9 mouse cellular contexts compared by ENCODE assay signal in the genomic region with DNA sequence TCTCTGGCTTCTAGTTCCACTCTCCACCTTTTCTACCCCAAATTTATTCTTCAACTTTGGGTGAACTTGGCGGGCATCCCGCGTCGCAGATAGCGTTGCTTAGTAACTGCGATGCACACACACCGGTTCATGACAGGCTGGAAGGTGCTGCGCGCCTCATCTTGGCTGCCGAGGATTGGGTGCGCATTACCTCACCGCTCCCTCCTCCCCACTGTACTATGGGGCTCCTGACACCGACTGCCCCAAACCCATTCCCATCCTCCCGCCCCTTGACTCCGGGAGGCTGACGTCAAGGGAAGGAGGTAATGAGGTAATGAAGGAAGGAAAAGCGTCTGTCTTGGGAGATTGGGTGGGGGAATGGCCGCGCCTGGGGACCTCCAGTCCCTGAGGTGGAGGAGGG. TPM values are rescaled to one million over a fixed set of nuclear protein-coding genes. Genes with fewer than 3 reads are reported as not detected.
DNase-seq lines count a peak whose midpoint lies in the region; ATAC-seq lines count a peak whose summit lies in the region.
"Had no signal": no experiment of that assay in that cellular context is flagged by ENCODE, and none has a peak within 500 bp of the region (broad histone marks: within the 10 kb centered on the region; RNA-seq: fewer than 3 reads in every experiment).

No protein-coding gene starts in this region.

- no peaks in the 10 kb centered on the region for H3K9me3 ChIP-seq in limb, embryonic 11.5 days (ENCODE audit: control insufficient read depth, low read length)

- no peak overlapping the region for H3K9ac ChIP-seq in limb, embryonic 11.5 days (ENCODE audit: low read length)

- H3K4me3 ChIP-seq in limb, embryonic 11.5 days (ENCODE audit: low read depth, low read length): no peak overlapping the region

- H3K4me1 ChIP-seq in limb, embryonic 11.5 days (ENCODE audit: control insufficient read depth, insufficient read depth, low read length): peaks cover 4% of the 10 kb centered on the region; the same call in 1 of the 2 replicates

- no peak overlapping the region for H3K4me2 ChIP-seq in limb, embryonic 11.5 days (ENCODE audit: low read depth, severe bottlenecking)

- H3K36me3 ChIP-seq in limb, embryonic 11.5 days (ENCODE audit: control insufficient read depth, insufficient read depth, low read length): no peaks in the 10 kb centered on the region

- H3K27me3 ChIP-seq in limb, embryonic 11.5 days (ENCODE audit: control insufficient read depth, insufficient read depth, low read length): peaks cover 82% of the 10 kb centered on the region

- ATAC-seq in limb, embryonic 11.5 days (ENCODE audit: insufficient number of reproducible peaks, low FRiP score, low TSS enrichment, low read depth): no peak

- peak; percentile 51 for DNase-seq in embryo, embryonic 10.5 days (ENCODE audit: low spot score)
- no peak for DNase-seq in embryo, embryonic 10 days (ENCODE audit: low spot score)
- DNase-seq in ES-CJ7 (ENCODE audit: low read depth, low spot score): peak; percentile 60
- peak; percentile 60 to 62 for DNase-seq in heart, adult 9 months (ENCODE audit: low spot score in 2 of 2)
- DNase-seq in limb, embryonic 11.5 days (ENCODE audit: low spot score): peak; percentile 32
- DNase-seq in cerebellum, adult 11 months: no peak
- no peak for DNase-seq in adrenal gland, adult (ENCODE audit: inconsistent age in 2 of 2, low spot score in 1 of 2)
- DNase-seq in gastrocnemius, postnatal 25 days: no peak

- no peak overlapping the region for H3K27ac ChIP-seq in limb, embryonic 11.5 days (replicated peaks; ENCODE audit: low read depth, low read length)

- 2% methylated on average over 19 of the region's 19 CpGs for WGBS in limb, embryonic 11.5 days

RNA-seq across cellular contexts. Expression of gene Wt1, which starts 8.0 kb away (rescaled TPM):
- polyA plus RNA-seq in limb, embryonic 11.5 days (2014; fragmentation: Nextera tagmentation; extraction: Ambion mirVana): 1.7 and 2.0 TPM in 2 replicates
- total RNA-seq in gastrocnemius, postnatal 25 days (2021): under 1 TPM in 1 of 2 experiments, not detected in 1; 0.08 TPM

RNA-seq across cellular contexts. Expression of gene Gm11060, which starts 42.5 kb away (rescaled TPM):
- polyA plus RNA-seq in limb, embryonic 11.5 days (2014; fragmentation: Nextera tagmentation; extraction: Ambion mirVana): not detected in 2 replicates
- total RNA-seq in gastrocnemius, postnatal 25 days (2021): not detected
- polyA plus RNA-seq: brain, embryonic 14.5 days had no signal

Comparison
In these comparisons a context has a peak if more than half of its experiments do, and no peak if none do; other contexts are left out.
1. DNase-seq: peak in embryo, embryonic 10.5 days (single experiment), ES-CJ7 (single experiment), heart, adult 9 months (2 of 2) and limb, embryonic 11.5 days (single experiment); none in embryo, embryonic 10 days (single experiment), cerebellum, adult 11 months (single experiment), adrenal gland, adult (0 of 2) and gastrocnemius, postnatal 25 days (single experiment).